Mouse (Mus musculus): ENCODE results near the gene Gm49630.
"Not testable (repeated sequence)": the region's sequence is repeated elsewhere in the genome, so short reads cannot be mapped to it uniquely, and the experiment has no call there.

Gene Gm49630

GRCm38 (mm10) chr17:7366676-7367374, 5.0 kb downstream of the Gm49630 start:
- DNase-seq (ENCODE audit: low spot score) = not testable (repeated sequence)

GRCm38 (mm10) chr17:7366265-7366664, 5.5 kb downstream of the Gm49630 start:
- DNase-seq (ENCODE audit: low spot score) = not testable (repeated sequence)

GRCm38 (mm10) chr17:7365615-7366014, 6.2 kb downstream of the Gm49630 start:
- DNase-seq (ENCODE audit: low spot score) = not testable (repeated sequence)

GRCm38 (mm10) chr17:7360749-7361465, 10.9 kb downstream of the Gm49630 start:
- not testable (repeated sequence) for DNase-seq (ENCODE audit: low spot score)

GRCm38 (mm10) chr17:7359806-7360205, 12.0 kb downstream of the Gm49630 start:
- DNase-seq (ENCODE audit: low spot score) = not testable (repeated sequence)

GRCm38 (mm10) chr17:7352596-7352995, 19.2 kb downstream of the Gm49630 start, which contains the start of gene Ttll2:
TSS of gene Ttll2 (minus strand) at chr17:7352696.
- DNase-seq (ENCODE audit: low spot score) = not testable (repeated sequence)

- DNase-seq (ENCODE audit: low spot score) = not testable (repeated sequence)
Observed at GRCm38 (mm10) chr17:7348765-7349164, 23.0 kb downstream of the Gm49630 start.

GRCm38 (mm10) chr17:7337381-7337780, 34.4 kb downstream of the Gm49630 start:
- DNase-seq (ENCODE audit: low spot score) = not testable (repeated sequence)

- not testable (repeated sequence) for DNase-seq (ENCODE audit: low spot score)
Observed at GRCm38 (mm10) chr17:7332745-7333144, 39.0 kb downstream of the Gm49630 start.

- DNase-seq (ENCODE audit: low spot score) = not testable (repeated sequence)
Observed at GRCm38 (mm10) chr17:7326415-7326814, 45.4 kb downstream of the Gm49630 start.

- DNase-seq (ENCODE audit: low spot score) = not testable (repeated sequence)
Observed at GRCm38 (mm10) chr17:7324346-7324745, 47.4 kb downstream of the Gm49630 start, which contains the start of gene Tcp10a. TSS of gene Tcp10a (plus strand) at chr17:7324646.

GRCm38 (mm10) chr17:7319789-7320188, 52.0 kb downstream of the Gm49630 start:
- DNase-seq (ENCODE audit: low spot score) = not testable (repeated sequence)

- peak; percentile 2 for DNase-seq (ENCODE audit: low spot score)
Observed at GRCm38 (mm10) chr17:7315693-7316382, 55.9 kb downstream of the Gm49630 start.

GRCm38 (mm10) chr17:7306278-7307196, 65.2 kb downstream of the Gm49630 start:
- DNase-seq (ENCODE audit: low spot score) = not testable (repeated sequence)
